ENCODE assay signal across 15 mouse cellular contexts in the genomic region with DNA sequence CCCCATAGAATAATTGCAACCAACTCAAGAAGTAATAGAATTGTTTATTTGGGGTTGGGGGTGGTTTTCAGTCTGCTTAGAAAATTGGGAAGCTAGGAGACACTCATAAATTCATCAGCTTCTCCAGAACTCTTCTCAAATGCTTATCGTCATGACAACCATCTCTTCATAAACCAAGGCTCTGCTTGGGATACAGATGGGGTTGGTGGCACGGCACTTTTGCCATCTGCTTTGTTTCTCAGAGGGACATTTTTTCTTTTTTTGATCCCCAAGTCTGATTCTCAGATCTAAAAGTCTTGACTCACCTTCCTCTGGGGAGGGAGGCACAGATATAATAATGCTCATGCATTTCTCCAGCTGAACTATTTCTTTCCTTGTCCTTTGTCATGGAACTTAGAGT.
DNase-seq lines count a peak whose midpoint lies in the region; ATAC-seq and TF ChIP-seq lines count a peak whose summit lies in the region.
"Had no signal": no experiment of that assay in that cellular context is flagged by ENCODE, and none has a peak within 500 bp of the region (broad histone marks: within the 10 kb centered on the region; RNA-seq: fewer than 3 reads in every experiment).

No protein-coding gene starts in this region.

- H3K27ac ChIP-seq in forebrain, embryonic 15.5 days (replicated peaks) = no peak overlapping the region
- no peak overlapping the region for H3K27ac ChIP-seq in forebrain, embryonic 13.5 days
- no peak overlapping the region for H3K27ac ChIP-seq in neural tube, embryonic 15.5 days (replicated peaks)
- H3K27ac ChIP-seq: limb, embryonic 10.5 days; liver, embryonic 14.5 days; midbrain, embryonic 12.5 days had no signal

- no peak overlapping the region for H3K4me2 ChIP-seq in forebrain, embryonic 15.5 days (replicated peaks)
- no peak overlapping the region for H3K4me2 ChIP-seq in forebrain, embryonic 13.5 days
- H3K4me2 ChIP-seq in neural tube, embryonic 15.5 days = no peak overlapping the region
- H3K4me2 ChIP-seq: heart, embryonic 11.5 days; midbrain, embryonic 12.5 days had no signal

- H3K27me3 ChIP-seq in forebrain, embryonic 15.5 days = no peaks in the 10 kb centered on the region
- H3K27me3 ChIP-seq in forebrain, embryonic 13.5 days = no peaks in the 10 kb centered on the region
- H3K27me3 ChIP-seq in neural tube, embryonic 15.5 days (replicated peaks) = no peaks in the 10 kb centered on the region
- H3K27me3 ChIP-seq: midbrain, embryonic 12.5 days had no signal

- TF ChIP-seq CTCF in brain, embryonic 14.5 days (IDR thresholded peaks at IDR 0.05; ENCODE audit: borderline replicate concordance, extremely low read depth, insufficient read depth, insufficient read length) = no peak

- H3K36me3 ChIP-seq in forebrain, embryonic 15.5 days = no peaks in the 10 kb centered on the region
- H3K36me3 ChIP-seq in forebrain, embryonic 13.5 days (ENCODE audit: poor library complexity, severe bottlenecking) = no peaks in the 10 kb centered on the region
- H3K36me3 ChIP-seq in neural tube, embryonic 15.5 days = no peaks in the 10 kb centered on the region
- H3K36me3 ChIP-seq: limb, embryonic 10.5 days; midbrain, embryonic 12.5 days had no signal

- no peak for TF ChIP-seq POLR2A in brain, embryonic 14.5 days (IDR thresholded peaks at IDR 0.05; ENCODE audit: borderline replicate concordance, extremely low read depth, insufficient read depth, insufficient read length, poor library complexity, severe bottlenecking)

- no peaks in the 10 kb centered on the region for H3K4me1 ChIP-seq in forebrain, embryonic 15.5 days
- H3K4me1 ChIP-seq in forebrain, embryonic 13.5 days = no peaks in the 10 kb centered on the region
- 0 out of 2 replicates have a peak, but pooled peaks cover 2% of the 10 kb centered on the region for H3K4me1 ChIP-seq in neural tube, embryonic 15.5 days
- H3K4me1 ChIP-seq: limb, embryonic 10.5 days; midbrain, embryonic 12.5 days had no signal

- peak; percentile 71; the same call in 1 of the 2 replicates for ATAC-seq in forebrain, embryonic 15.5 days (replicated peaks)
- no peak for ATAC-seq in forebrain, embryonic 13.5 days
- ATAC-seq in activated CD4-positive, CD25-positive, alpha-beta regulatory T cell, adult 4 months = no peak
- no peak for ATAC-seq in neural tube, embryonic 15.5 days (ENCODE audit: low FRiP score)

- no peak overlapping the region for H3K9ac ChIP-seq in forebrain, embryonic 15.5 days (replicated peaks)
- no peak overlapping the region for H3K9ac ChIP-seq in forebrain, embryonic 13.5 days
- no peak overlapping the region for H3K9ac ChIP-seq in neural tube, embryonic 15.5 days (replicated peaks)
- H3K9ac ChIP-seq: liver, embryonic 14.5 days; midbrain, embryonic 12.5 days had no signal

- peak; percentile 35 for DNase-seq in brain, embryonic 14.5 days (ENCODE audit: low read depth)
- peak; percentile 47 for DNase-seq in layer of hippocampus, adult 9-10 months (ENCODE audit: low spot score)
- peak; percentile 26 for DNase-seq in right cerebral cortex, adult 18-20 months
- no peak for DNase-seq in embryo, embryonic 11 days
- DNase-seq: adrenal gland, postnatal 25 days; cerebellum, adult 11 months; kidney, postnatal 10 days had no signal

- WGBS in forebrain, embryonic 15.5 days = 72% methylated on average over 2 of the region's 2 CpGs
- WGBS in forebrain, embryonic 13.5 days = 76% methylated on average over 2 of the region's 2 CpGs
- 57% methylated on average over 2 of the region's 2 CpGs for WGBS in neural tube, embryonic 15.5 days

- no peak overlapping the region for H3K4me3 ChIP-seq in forebrain, embryonic 15.5 days
- H3K4me3 ChIP-seq in forebrain, embryonic 13.5 days = no peak overlapping the region
- no peak overlapping the region for H3K4me3 ChIP-seq in neural tube, embryonic 15.5 days (replicated peaks)
- H3K4me3 ChIP-seq: limb, embryonic 10.5 days; midbrain, embryonic 12.5 days had no signal

- no peaks in the 10 kb centered on the region for H3K9me3 ChIP-seq in forebrain, embryonic 15.5 days
- no peaks in the 10 kb centered on the region for H3K9me3 ChIP-seq in forebrain, embryonic 13.5 days (replicated peaks)
- no peaks in the 10 kb centered on the region for H3K9me3 ChIP-seq in neural tube, embryonic 15.5 days (replicated peaks)
- H3K9me3 ChIP-seq: limb, embryonic 10.5 days; midbrain, embryonic 12.5 days had no signal
